Mouse (Mus musculus) urinary bladder, postnatal 4 days (tissue): ENCODE results near the gene Clic3.
"Not testable (repeated sequence)": the region's sequence is repeated elsewhere in the genome, so short reads cannot be mapped to it uniquely, and the experiment has no call there.

Experiments used
- DNase-seq, 2 experiments: peaks; one replicate each; pipeline ENCODE4 v3.0.0; 2021 to 2022; ENCODE audit warnings: low spot score in 2 of 2

The Clic3 gene

GRCm38 (mm10) chr2:25456205-25456953 lies at the start of gene Clic3:
Gene Clic3, plus strand, starts transcription at chr2:25456838.
- no peak for DNase-seq

GRCm38 (mm10) chr2:25408908-25409307 lies 47.7 kb upstream of the Clic3 start:
- DNase-seq, result peak in 1 of 2 experiments; percentile 53

- DNase-seq, result not testable (repeated sequence)
Measured at GRCm38 (mm10) chr2:25413436-25413835, 43.2 kb upstream of the Clic3 start.

DNA sequence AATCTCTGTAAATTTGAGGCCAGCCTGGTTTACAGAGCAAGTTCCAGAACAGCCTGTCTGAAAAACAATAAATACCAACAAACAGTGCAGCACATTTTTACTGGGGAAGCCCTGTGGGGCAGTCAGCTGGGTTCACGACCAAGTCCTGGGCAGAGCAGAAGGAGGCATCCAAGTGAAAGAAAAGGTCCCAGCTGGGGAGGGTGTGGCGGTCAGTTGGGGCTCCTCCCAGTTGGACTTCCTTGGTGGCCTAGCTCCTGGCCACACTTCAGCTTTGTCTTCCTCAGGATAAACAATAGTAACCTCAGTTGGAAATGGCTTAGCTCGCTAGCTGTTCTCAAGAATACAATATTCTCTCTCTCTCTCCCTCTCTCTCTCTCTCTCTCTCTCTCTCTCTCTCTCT lies 39.2 kb upstream of the Clic3 start:
- DNase-seq, result no peak

DNA sequence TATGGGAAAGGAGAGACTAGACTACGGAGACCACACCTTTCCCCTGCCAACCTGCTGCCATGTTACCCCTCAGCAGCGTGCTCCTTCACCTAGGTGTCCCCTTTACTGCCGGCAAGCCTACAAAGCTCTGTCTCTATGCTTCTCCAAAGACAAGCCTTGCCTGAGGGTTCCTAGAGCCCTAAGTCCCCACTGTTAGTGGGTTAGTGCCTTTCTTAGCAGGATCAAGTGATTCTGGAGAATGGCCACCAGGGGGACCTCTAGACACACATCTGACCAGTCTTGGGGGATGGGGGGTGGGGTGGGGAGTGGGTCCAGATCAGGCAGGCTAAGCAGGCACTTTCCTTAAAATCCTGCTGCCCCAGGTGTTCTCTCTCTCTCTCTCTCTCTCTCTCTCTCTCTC lies 34.7 kb upstream of the Clic3 start:
- DNase-seq, result no peak

- DNase-seq, result no peak
Measured at GRCm38 (mm10) chr2:25422587-25423410, 33.8 kb upstream of the Clic3 start, which contains the start of gene Fut7. Gene Fut7, plus strand, starts transcription at chr2:25423267.

DNA sequence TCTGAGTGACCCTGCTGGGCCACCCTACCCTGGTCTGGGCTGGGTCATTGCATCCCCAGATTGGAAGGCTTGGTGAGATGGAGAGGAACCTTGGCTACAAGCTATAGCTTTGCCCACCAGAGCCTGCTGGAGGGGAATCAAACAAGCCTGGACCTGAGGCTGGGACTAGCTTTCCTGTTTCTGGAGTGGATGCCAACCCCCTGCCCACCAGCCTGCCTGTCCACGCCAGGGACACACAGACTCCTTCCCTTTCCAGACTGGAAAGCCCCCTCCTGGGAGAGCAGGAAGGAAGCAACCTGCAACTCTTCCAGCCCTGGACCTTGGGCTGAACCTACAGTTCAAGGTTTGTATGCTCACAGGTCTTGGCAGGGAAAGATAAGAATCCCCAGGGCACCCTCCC lies 33.0 kb upstream of the Clic3 start:
- DNase-seq, result no peak

- no peak for DNase-seq
Measured at GRCm38 (mm10) chr2:25425481-25425880, 31.2 kb upstream of the Clic3 start.

DNA sequence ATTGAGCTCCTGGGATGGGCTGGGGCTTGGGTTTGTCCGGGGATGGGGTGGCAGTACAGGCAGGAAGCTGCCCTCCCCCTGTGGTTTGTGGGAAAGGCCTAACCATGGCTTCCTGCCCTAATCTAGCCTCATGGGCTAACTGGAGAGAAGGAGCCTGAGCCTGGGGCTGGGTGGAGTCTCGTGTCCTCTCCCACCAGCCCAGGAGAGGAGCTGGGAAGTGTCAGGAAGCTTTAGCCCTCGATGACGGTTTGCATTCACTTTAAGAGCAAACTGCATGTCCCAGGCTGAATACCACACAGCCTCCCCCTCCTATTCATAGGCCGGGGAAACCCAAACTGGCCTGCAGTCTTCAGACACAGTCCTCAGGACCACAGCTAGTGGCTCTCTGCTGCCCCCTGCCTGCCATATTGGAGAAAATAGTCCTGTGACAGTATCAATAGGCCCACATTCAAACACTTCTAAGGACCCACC lies 29.9 kb upstream of the Clic3 start:
- peak in 1 of 2 experiments; percentile 18 for DNase-seq

DNA sequence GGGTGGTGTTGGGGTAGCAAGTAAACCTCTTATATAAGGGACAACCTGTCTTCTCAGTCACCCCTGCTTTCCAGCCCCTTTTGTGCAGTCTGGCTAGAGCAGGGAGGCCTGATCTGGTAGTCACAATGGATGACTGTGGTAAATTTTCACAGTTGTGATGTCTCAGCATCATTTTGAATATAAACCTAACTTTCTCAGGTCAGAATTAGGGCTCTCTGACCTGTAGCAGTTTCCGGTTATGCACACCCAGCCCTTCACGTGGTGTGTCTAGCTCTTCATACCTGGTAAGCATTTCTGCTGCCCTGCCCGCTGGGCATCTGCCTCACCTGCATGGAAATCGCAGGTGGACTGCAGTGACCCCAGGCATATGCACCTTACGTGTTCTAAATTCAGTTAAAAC lies 29.4 kb upstream of the Clic3 start:
- DNase-seq, result no peak

DNA sequence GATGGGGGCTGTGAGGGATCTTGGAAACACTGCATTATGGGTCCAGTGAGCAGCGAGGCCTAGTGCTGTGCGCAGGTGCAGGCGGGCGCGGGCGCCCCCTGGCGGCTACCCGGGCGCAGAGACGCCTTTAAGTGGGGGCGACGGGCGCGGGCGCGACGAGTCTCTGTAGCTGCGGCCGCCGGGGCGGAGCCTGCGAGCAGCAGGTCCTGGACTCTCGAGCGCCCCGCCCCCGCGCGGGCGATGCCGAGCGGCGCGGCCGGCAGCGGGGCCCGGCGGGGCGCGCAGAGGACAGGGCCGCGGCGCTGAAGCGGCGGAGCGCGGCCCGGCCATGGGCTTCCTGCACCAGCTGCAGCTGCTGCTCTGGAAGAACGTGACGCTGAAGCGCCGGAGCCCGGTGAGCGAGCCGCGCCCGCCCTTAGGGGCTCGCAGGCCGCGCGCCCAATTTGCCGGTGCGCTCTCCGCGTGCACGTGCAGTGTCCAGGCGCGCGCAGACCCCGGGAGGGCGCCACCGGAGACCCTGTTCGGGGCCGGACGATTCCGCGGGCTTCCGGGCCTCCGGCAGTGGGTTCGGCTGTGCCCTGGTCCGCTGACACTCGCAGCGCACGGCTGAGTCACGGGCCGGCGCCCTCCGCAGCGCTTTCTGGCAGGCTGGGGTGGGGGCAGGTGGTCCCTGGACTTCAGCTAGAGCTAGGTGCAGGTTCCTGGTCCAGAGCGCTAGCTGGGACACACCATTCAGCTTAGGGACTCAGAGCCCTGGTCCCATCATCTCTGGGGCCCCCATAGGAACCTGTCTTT lies 28.0 kb upstream of the Clic3 start, which contains the start of gene Abca2:
Abca2 (plus strand) TSS at position 262 of the 795 bp plus-strand sequence.
- peak; percentile 92 for DNase-seq

- peak in 1 of 2 experiments; percentile 17 for DNase-seq
Measured at GRCm38 (mm10) chr2:25429435-25430180, 27.0 kb upstream of the Clic3 start.

DNA sequence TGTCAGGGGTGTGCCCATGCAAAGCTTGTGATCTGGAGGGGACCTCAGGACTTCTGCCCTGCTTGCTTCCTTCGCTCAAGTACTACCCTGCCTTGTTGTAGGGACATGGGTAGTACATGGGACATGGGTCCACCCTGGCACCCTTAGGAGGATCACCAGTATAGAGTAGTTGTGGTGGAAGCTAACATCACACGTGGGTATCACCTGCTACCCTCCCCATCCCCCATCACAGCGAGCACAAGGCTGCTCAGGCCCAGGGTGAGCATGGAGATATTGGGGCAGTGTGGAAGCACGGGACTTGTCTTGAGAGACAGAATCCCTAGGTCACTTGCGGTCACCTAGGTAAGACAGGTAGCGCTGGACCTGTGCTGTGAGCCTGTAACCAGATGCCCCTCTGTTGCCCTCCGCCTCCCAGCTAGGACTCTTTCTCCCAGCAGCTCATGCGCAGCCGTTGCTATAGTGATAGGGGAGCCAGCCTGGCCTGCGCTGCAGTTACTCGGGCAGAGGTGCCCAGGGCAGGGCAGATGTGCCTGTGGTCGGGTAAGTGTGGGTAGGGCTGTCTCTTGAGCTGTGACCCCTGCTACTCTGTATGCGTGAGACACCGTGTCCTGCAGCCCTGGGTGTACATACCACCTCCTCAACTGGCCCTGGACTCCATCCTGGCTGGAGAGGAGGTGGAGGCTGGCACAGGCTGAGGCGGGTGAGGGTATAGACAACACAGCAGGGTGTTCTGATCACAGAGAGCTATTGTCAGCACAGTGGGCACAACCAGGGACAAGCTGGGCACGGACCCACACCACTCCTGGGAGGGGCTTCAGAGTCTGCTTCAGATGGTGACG lies 26.0 kb upstream of the Clic3 start:
- peak in 1 of 2 experiments; percentile 16 for DNase-seq

GRCm38 (mm10) chr2:25431308-25431855 lies 25.3 kb upstream of the Clic3 start:
- DNase-seq, result no peak

DNA sequence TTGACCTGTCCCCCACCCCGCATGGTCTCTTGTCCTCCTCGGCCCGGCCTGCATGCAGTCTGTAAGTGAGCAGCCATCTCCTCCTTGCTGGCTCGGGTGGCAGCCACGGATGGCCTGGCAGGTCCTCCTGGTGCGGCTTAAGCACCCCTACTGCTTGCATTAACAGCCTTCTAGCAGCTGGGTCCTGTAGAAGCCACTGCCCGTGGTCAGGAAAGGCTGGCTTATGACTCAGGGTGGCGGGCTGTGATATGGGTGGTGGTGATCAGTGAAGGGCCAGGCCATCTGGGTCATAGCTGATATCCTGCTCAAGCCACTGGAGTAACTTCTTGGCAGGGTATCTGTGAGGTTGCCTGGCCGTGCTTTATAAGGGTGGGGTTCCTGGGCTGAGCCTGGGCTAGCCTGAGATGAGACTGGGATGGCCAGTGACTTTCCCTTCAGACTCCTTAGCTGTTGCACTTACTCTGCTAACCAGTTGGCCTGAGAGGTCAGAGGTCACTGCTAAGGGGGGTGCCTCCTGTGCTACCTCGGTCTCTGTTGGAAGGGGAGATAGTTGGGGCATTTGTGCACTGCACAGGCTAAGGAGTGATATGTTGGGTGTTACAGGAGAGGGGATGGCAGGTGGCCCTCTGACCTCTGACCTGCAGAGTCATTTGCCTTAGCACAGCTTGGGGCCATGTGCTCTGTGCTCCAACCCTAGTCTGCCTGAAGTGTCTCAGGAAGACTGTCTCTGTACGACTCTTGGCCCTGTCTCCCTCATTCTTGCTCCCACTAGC lies 24.1 kb upstream of the Clic3 start:
- peak in 1 of 2 experiments; percentile 15 for DNase-seq

- DNase-seq, result no peak
Measured at GRCm38 (mm10) chr2:25433101-25433500, 23.5 kb upstream of the Clic3 start.

DNA sequence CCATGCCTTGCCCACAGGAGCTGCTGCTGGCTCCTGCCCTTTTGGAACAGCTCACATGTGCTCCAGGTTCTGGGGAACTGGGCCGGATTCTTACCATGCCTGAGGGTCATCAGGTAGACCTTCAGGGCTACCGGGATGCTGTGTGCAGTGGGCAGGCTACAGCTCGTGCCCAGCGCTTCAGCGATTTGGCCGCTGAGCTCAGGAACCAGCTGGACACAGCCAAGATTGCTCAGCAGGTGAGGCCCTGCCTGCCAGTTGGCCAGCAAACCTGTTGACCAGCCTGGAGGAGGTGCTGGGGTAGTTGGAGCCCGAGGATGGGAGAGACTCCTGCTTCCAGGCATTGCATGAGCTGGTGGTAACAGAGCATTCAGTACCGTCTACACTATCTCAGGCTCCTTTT lies 22.3 kb upstream of the Clic3 start:
- DNase-seq, result peak in 1 of 2 experiments; percentile 15

GRCm38 (mm10) chr2:25436286-25436820 lies 20.3 kb upstream of the Clic3 start:
- peak in 1 of 2 experiments; percentile 14 for DNase-seq

- DNase-seq, result no peak
Measured at GRCm38 (mm10) chr2:25441067-25441466, 15.6 kb upstream of the Clic3 start.
